Mouse (Mus musculus) bone marrow, adult 2 months (tissue): ENCODE data around the gene Tuba1c.

Source experiments
- CTCF ChIP-seq: fragments of 200-500 bp; IDR thresholded peaks from 2 replicates; pipeline ENCODE4 v1.5.1; 2011; ENCODE audit warnings: low read length, control low read depth; ENCODE audit not compliant: control insufficient read depth, insufficient read depth
- POLR2A ChIP-seq: fragments of 200-500 bp; IDR thresholded peaks from 2 replicates; pipeline ENCODE4 v1.6.1; 2011; ENCODE audit warnings: low read depth, mild to moderate bottlenecking, control low read depth, low read length, borderline replicate concordance; ENCODE audit not compliant: control insufficient read depth

GRCm38 (mm10) chr15:99031388-99031675 is 1.6 kb downstream of the Tuba1c start:
- TF ChIP-seq CTCF (no peak), POLR2A (no peak)
